Mouse (Mus musculus) stomach, embryonic 15.5 days (tissue): Measurements from ENCODE around the gene Tmem54. TPM values are rescaled to one million over a fixed set of nuclear protein-coding genes. Genes with fewer than 3 reads are reported as not detected.

Experiments
- ATAC-seq: fragments of 200-750 bp; cut with Nextera tagmentation; 2 replicates; pipeline ENCODE4 v1.8.0; 2017; ENCODE audit warnings: low read depth, moderate number of reproducible peaks, moderate TSS enrichment; ENCODE audit not compliant: insufficient read depth, low FRiP score
- H3K27ac ChIP-seq: fragments of 300-500 bp; sonication (generic); 2 replicates; pipeline ENCODE4 v1.5.1; 2015; ENCODE audit warnings: mild to moderate bottlenecking, inconsistent platforms
- H3K27me3 ChIP-seq: fragments of 300-500 bp; sonication (generic); replicated peaks from 2 replicates; pipeline ENCODE4 v1.6.1; 2015; ENCODE audit warnings: inconsistent platforms
- H3K36me3 ChIP-seq: fragments of 300-500 bp; sonication (generic); 2 replicates; pipeline ENCODE4 v1.6.1; 2015; ENCODE audit warnings: inconsistent platforms
- H3K4me1 ChIP-seq: fragments of 300-500 bp; sonication (generic); 2 replicates; pipeline ENCODE4 v1.6.1; 2015; ENCODE audit warnings: inconsistent platforms
- H3K4me2 ChIP-seq: fragments of 300-500 bp; sonication (generic); 2 replicates; pipeline ENCODE4 v1.6.1; 2015; ENCODE audit warnings: mild to moderate bottlenecking, inconsistent platforms
- H3K4me3 ChIP-seq: fragments of 300-500 bp; sonication (generic); replicated peaks from 2 replicates; pipeline ENCODE4 v1.5.1; 2015; ENCODE audit warnings: inconsistent platforms
- H3K9ac ChIP-seq: fragments of 300-500 bp; sonication (generic); 2 replicates; pipeline ENCODE4 v1.6.1; 2015; ENCODE audit warnings: inconsistent platforms
- H3K9me3 ChIP-seq: fragments of 300-500 bp; sonication (generic); 2 replicates; pipeline ENCODE4 v1.6.1; 2016; ENCODE audit warnings: inconsistent platforms
- WGBS: fragments of 180-500 bp; shearing (Covaris S2); methylation state at CpG from one replicate; pipeline ENCODE4 v1.1.7; 2015; 5-methylcytosine and 5-hydroxymethylcytosine counted together
- polyA plus RNA-seq: library from polyadenylated mRNA; unstranded; fragments of >200 nt; fragmentation: Nextera tagmentation; extraction: Ambion mirVana; gene quantifications from 2 replicates; pipeline ENCODE4 v1.2.1, GENCODE M21; 2015

Tmem54 gene
- polyA plus RNA-seq, 1 experiment from 2014 or later: 47.7 TPM

- ATAC-seq: no peak
- H3K4me2 ChIP-seq: peak within 1 kb of the TSS; percentile 93
- H3K9ac ChIP-seq: no peak within 1 kb of the TSS
- no peaks in the 10 kb centered on the region for H3K36me3 ChIP-seq
- no peak within 1 kb of the TSS for H3K27ac ChIP-seq
- peaks cover 34% of the 10 kb centered on the region for H3K27me3 ChIP-seq
- no peaks in the 10 kb centered on the region for H3K9me3 ChIP-seq
- peaks cover 30% of the 10 kb centered on the region for H3K4me1 ChIP-seq
- H3K4me3 ChIP-seq: peak within 1 kb of the TSS; percentile 44
- 1% methylated on average over 17 of the region's 17 CpGs for WGBS
These were observed 16.3 kb downstream of the Tmem54 start, which contains the start of gene Hpca for GRCm38 (mm10) chr4:129121569-129122086. Gene Hpca (minus strand): TSS chr4:129122036.

- Histone ChIP-seq H3K27me3 (peaks cover 34% of the 10 kb centered on the region), H3K4me1 (peaks cover 30% of the 10 kb centered on the region), H3K36me3 (no peaks in the 10 kb centered on the region), H3K9ac (no peak overlapping the region), H3K27ac (no peak overlapping the region), H3K4me3 (no peak overlapping the region), H3K4me2 (no peak overlapping the region), H3K9me3 (no peaks in the 10 kb centered on the region)
- WGBS: 21% methylated on average over 9 of the region's 9 CpGs
- ATAC-seq: no peak
These were observed 16.8 kb downstream of the Tmem54 start for GRCm38 (mm10) chr4:129122107-129122506.

GRCm38 (mm10) chr4:129122719-129123118, 17.4 kb downstream of the Tmem54 start:
- Histone ChIP-seq H3K4me3 (no peak overlapping the region), H3K4me2 (no peak overlapping the region), H3K36me3 (no peaks in the 10 kb centered on the region), H3K4me1 (peaks cover 30% of the 10 kb centered on the region), H3K9me3 (no peaks in the 10 kb centered on the region), H3K9ac (no peak overlapping the region), H3K27ac (no peak overlapping the region), H3K27me3 (peaks cover 34% of the 10 kb centered on the region)
- ATAC-seq: no peak
- WGBS: 21% methylated on average over 8 of the region's 8 CpGs

GRCm38 (mm10) chr4:129124652-129125146, 19.4 kb downstream of the Tmem54 start:
- 0 out of 2 replicates have a peak overlapping the region, but pooled peaks have one; percentile 19 for H3K4me2 ChIP-seq
- H3K9ac ChIP-seq: no peak overlapping the region
- no peak overlapping the region; the same call in 1 of the 2 replicates for H3K27ac ChIP-seq
- 5% methylated on average over 13 of the region's 13 CpGs for WGBS
- H3K4me3 ChIP-seq: no peak overlapping the region
- peaks cover 30% of the 10 kb centered on the region for H3K4me1 ChIP-seq
- H3K9me3 ChIP-seq: no peaks in the 10 kb centered on the region
- ATAC-seq: no peak
- no peaks in the 10 kb centered on the region for H3K36me3 ChIP-seq
- H3K27me3 ChIP-seq: peaks cover 34% of the 10 kb centered on the region

- Histone ChIP-seq H3K9ac (no peak overlapping the region), H3K27me3 (peaks cover 26% of the 10 kb centered on the region), H3K4me3 (peak overlapping the region; percentile 18), H3K4me2 (peak overlapping the region; percentile 46), H3K27ac (no peak overlapping the region), H3K4me1 (peaks cover 34% of the 10 kb centered on the region), H3K9me3 (no peaks in the 10 kb centered on the region), H3K36me3 (no peaks in the 10 kb centered on the region)
- WGBS: 10% methylated on average over 19 of the region's 19 CpGs
- ATAC-seq: no peak
These were observed 20.5 kb downstream of the Tmem54 start for GRCm38 (mm10) chr4:129125736-129126451.

GRCm38 (mm10) chr4:129128582-129129338, 23.4 kb downstream of the Tmem54 start:
- Histone ChIP-seq H3K9ac (no peak overlapping the region), H3K27me3 (peaks cover 9% of the 10 kb centered on the region; the same call in 1 of the 2 replicates), H3K9me3 (no peaks in the 10 kb centered on the region), H3K4me3 (no peak overlapping the region), H3K4me2 (no peak overlapping the region), H3K27ac (no peak overlapping the region), H3K36me3 (no peaks in the 10 kb centered on the region), H3K4me1 (peaks cover 29% of the 10 kb centered on the region)
- WGBS: 56% methylated on average over 13 of the region's 13 CpGs
- no peak for ATAC-seq

- Histone ChIP-seq H3K4me1 (peaks cover 29% of the 10 kb centered on the region), H3K9me3 (no peaks in the 10 kb centered on the region), H3K27me3 (peaks cover 8% of the 10 kb centered on the region; the same call in 1 of the 2 replicates), H3K4me2 (no peak overlapping the region), H3K36me3 (no peaks in the 10 kb centered on the region), H3K9ac (no peak overlapping the region), H3K4me3 (no peak overlapping the region), H3K27ac (no peak overlapping the region)
- ATAC-seq: no peak
- 38% methylated on average over 9 of the region's 9 CpGs for WGBS
These were observed 24.0 kb downstream of the Tmem54 start for GRCm38 (mm10) chr4:129129387-129129786.

- peaks cover 31% of the 10 kb centered on the region for H3K4me1 ChIP-seq
- H3K4me2 ChIP-seq: peak overlapping the region; percentile 52
- no peaks in the 10 kb centered on the region for H3K36me3 ChIP-seq
- WGBS: 5% methylated on average over 8 of the region's 8 CpGs
- no peak for ATAC-seq
- H3K9me3 ChIP-seq: no peaks in the 10 kb centered on the region
- H3K4me3 ChIP-seq: no peak overlapping the region
- H3K27me3 ChIP-seq: peaks cover 7% of the 10 kb centered on the region; the same call in 1 of the 2 replicates
- H3K27ac ChIP-seq: no peak overlapping the region
- no peak overlapping the region for H3K9ac ChIP-seq
These were observed 24.8 kb downstream of the Tmem54 start for GRCm38 (mm10) chr4:129130149-129130548.

GRCm38 (mm10) chr4:129130755-129131303, 25.5 kb downstream of the Tmem54 start:
- no peaks in the 10 kb centered on the region for H3K36me3 ChIP-seq
- no peaks in the 10 kb centered on the region for H3K9me3 ChIP-seq
- peaks cover 7% of the 10 kb centered on the region for H3K27me3 ChIP-seq
- H3K9ac ChIP-seq: no peak overlapping the region
- ATAC-seq: peak; percentile 65; the same call in 1 of the 2 replicates
- H3K4me3 ChIP-seq: peak overlapping the region; percentile 31
- peaks cover 25% of the 10 kb centered on the region for H3K4me1 ChIP-seq
- WGBS: 3% methylated on average over 16 of the region's 17 CpGs
- peak overlapping the region; percentile 52 for H3K4me2 ChIP-seq
- H3K27ac ChIP-seq: no peak overlapping the region

- 10% methylated on average over 15 of the region's 15 CpGs for WGBS
- H3K4me2 ChIP-seq: peak overlapping the region; percentile 42
- H3K9me3 ChIP-seq: no peaks in the 10 kb centered on the region
- H3K4me1 ChIP-seq: peaks cover 25% of the 10 kb centered on the region
- H3K36me3 ChIP-seq: no peaks in the 10 kb centered on the region
- H3K4me3 ChIP-seq: peak overlapping the region; percentile 11; the same call in 1 of the 2 replicates
- no peak overlapping the region for H3K27ac ChIP-seq
- ATAC-seq: no peak
- H3K27me3 ChIP-seq: peaks cover 31% of the 10 kb centered on the region
- no peak overlapping the region for H3K9ac ChIP-seq
These were observed 29.6 kb downstream of the Tmem54 start for GRCm38 (mm10) chr4:129134799-129135585.

- H3K9ac ChIP-seq: no peak overlapping the region
- peaks cover 31% of the 10 kb centered on the region for H3K27me3 ChIP-seq
- H3K4me3 ChIP-seq: no peak overlapping the region
- H3K4me2 ChIP-seq: no peak overlapping the region
- no peaks in the 10 kb centered on the region for H3K36me3 ChIP-seq
- no peak overlapping the region for H3K27ac ChIP-seq
- ATAC-seq: no peak
- H3K9me3 ChIP-seq: no peaks in the 10 kb centered on the region
- H3K4me1 ChIP-seq: peaks cover 20% of the 10 kb centered on the region
- WGBS: 65% methylated on average over 2 of the region's 2 CpGs
These were observed 30.3 kb downstream of the Tmem54 start for GRCm38 (mm10) chr4:129135637-129136036.
